Mouse (Mus musculus): ENCODE results near the gene H2afj. TPM values are rescaled to one million over a fixed set of nuclear protein-coding genes. Genes with fewer than 3 reads are reported as not detected.

Gene H2afj
- polyA plus RNA-seq (2012; fragmentation: generic; extraction: Trizol): 254 TPM

DNA sequence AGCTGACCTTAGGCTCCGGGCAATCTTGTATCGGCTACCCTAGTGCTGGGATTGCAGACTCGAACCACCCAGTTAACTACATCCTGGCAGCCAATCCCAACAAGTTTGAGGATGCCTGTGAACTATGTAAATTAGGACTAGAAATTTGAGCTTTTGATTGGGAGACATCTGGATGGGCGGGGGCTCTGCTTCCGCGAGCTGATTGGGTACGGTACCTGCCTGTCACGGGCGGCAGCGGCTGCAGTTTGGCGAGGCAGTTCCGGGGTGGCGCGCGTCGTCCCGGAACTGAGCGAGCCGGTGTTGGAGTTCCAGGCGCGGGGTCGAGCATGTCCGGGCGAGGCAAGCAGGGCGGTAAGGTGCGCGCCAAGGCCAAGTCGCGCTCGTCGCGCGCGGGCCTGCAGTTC is at the start of gene H2afj:
H2afj (plus strand) TSS at position 231 of the 404 bp plus-strand sequence.
- Histone ChIP-seq H3ac (ENCODE audit: control insufficient read depth, insufficient read length) (peak within 1 kb of the TSS; percentile 53), H3K36me3 (ENCODE audit: control insufficient read depth, insufficient read depth) (no peaks in the 10 kb centered on the region), H3K4me3 (peak within 1 kb of the TSS; percentile 72), H3K4me2 (ENCODE audit: low read depth) (peak within 1 kb of the TSS; percentile 82), H3K79me2 (ENCODE audit: control insufficient read depth, insufficient read depth) (peaks cover 18% of the 10 kb centered on the region), H3K27me3 (ENCODE audit: control insufficient read depth, insufficient read depth, insufficient read length) (no peaks in the 10 kb centered on the region)
- TF ChIP-seq SRF (IDR thresholded peaks at IDR 0.05; ENCODE audit: control insufficient read depth, insufficient read length, low read depth) (peak; percentile 75), MYOG (IDR thresholded peaks at IDR 0.05; ENCODE audit: control insufficient read depth in 1 of 3, insufficient read depth in 1 of 3, insufficient read length in 2 of 3, low read depth in 2 of 3) (no peak), POLR2A (IDR thresholded peaks at IDR 0.05; ENCODE audit: insufficient read length, low read depth) (peak; percentile 59), E2F4 (IDR thresholded peaks at IDR 0.05; ENCODE audit: insufficient read depth) (no peak), POLR2AphosphoS2 (IDR thresholded peaks at IDR 0.05; ENCODE audit: insufficient read length, low read depth) (peak; percentile 58), MAX (IDR thresholded peaks at IDR 0.05; ENCODE audit: low read depth) (no peak), TCF3 (IDR thresholded peaks at IDR 0.05; ENCODE audit: insufficient read length, low read depth) (no peak)

DNA sequence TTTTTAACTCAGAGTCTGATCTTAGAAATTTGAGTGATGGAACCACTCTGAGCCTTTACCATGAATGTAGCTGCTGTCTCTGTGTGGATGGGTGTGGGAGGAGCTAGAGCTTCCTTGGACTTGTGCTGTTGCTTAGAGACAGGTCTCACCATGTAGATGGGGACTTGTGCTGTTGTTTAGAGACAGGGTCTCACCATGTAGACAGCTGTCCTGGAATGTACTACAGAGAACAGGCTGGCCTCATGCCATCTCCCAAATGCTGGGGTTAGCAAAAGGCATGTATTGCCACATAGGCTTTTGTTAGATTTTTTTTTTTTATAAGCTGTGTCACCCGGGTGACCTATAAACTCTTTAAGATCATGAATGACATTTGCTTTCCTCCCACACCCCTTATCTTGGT is 44.1 kb upstream of the H2afj start:
- no peaks in the 10 kb centered on the region for H3K27me3 ChIP-seq (ENCODE audit: control insufficient read depth, insufficient read depth, insufficient read length)
- no peaks in the 10 kb centered on the region for H3K36me3 ChIP-seq (ENCODE audit: control insufficient read depth, insufficient read depth)
- no peak overlapping the region for H3ac ChIP-seq (ENCODE audit: control insufficient read depth, insufficient read length)
- no peaks in the 10 kb centered on the region for H3K79me2 ChIP-seq (ENCODE audit: control insufficient read depth, insufficient read depth)
- TF ChIP-seq TCF12 (IDR thresholded peaks at IDR 0.05; ENCODE audit: insufficient read depth, poor library complexity, severe bottlenecking) (no peak), POLR2A (IDR thresholded peaks at IDR 0.05; ENCODE audit: insufficient read length, low read depth) (no peak), E2F4 (IDR thresholded peaks at IDR 0.05; ENCODE audit: insufficient read depth) (no peak), CEBPB (IDR thresholded peaks at IDR 0.05; ENCODE audit: insufficient read depth, poor library complexity, severe bottlenecking) (no peak), MYOD1 (IDR thresholded peaks at IDR 0.05; ENCODE audit: control insufficient read depth in 1 of 3, insufficient read length in 2 of 3, low read depth in 2 of 3) (no peak), USF1 (IDR thresholded peaks at IDR 0.05; ENCODE audit: low read depth) (no peak), SRF (IDR thresholded peaks at IDR 0.05; ENCODE audit: control insufficient read depth, insufficient read length, low read depth) (no peak), POLR2AphosphoS2 (IDR thresholded peaks at IDR 0.05; ENCODE audit: insufficient read length, low read depth) (no peak), MYOG (IDR thresholded peaks at IDR 0.05; ENCODE audit: control insufficient read depth in 1 of 3, insufficient read depth in 1 of 3, insufficient read length in 2 of 3, low read depth in 2 of 3) (no peak), REST (IDR thresholded peaks at IDR 0.05; ENCODE audit: insufficient read depth, insufficient read length) (no peak), MAX (IDR thresholded peaks at IDR 0.05; ENCODE audit: low read depth) (no peak)
- no peak overlapping the region for H3K4me2 ChIP-seq (ENCODE audit: low read depth)
- no peak overlapping the region for H3K4me3 ChIP-seq

DNA sequence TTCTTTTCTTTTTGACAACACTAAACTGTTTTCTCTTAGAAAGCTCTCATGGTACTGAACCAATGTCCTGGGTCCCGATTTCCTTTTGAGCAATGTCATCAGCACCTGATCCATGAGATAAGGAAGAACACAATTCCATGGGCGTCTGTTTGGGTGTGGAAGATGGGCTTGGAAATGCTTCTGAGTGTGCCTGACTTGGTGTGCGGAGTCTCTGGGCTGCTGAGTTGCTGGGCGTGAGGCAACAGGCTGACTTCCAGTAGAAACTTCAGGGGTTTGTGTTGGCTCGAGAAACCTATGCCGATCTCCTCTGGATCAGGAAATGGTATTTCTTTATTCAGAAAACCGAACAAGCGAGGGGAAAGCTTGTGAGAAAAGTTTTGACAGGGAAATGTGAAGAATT is 38.9 kb upstream of the H2afj start:
- Histone ChIP-seq H3K79me2 (ENCODE audit: control insufficient read depth, insufficient read depth) (no peaks in the 10 kb centered on the region), H3K4me3 (no peak overlapping the region), H3K4me2 (ENCODE audit: low read depth) (no peak overlapping the region), H3ac (ENCODE audit: control insufficient read depth, insufficient read length) (no peak overlapping the region), H3K27me3 (ENCODE audit: control insufficient read depth, insufficient read depth, insufficient read length) (no peaks in the 10 kb centered on the region), H3K36me3 (ENCODE audit: control insufficient read depth, insufficient read depth) (no peaks in the 10 kb centered on the region)
- TF ChIP-seq CEBPB (IDR thresholded peaks at IDR 0.05; ENCODE audit: insufficient read depth, poor library complexity, severe bottlenecking): no peak
- no peak for TF ChIP-seq MYOD1 (IDR thresholded peaks at IDR 0.05; ENCODE audit: control insufficient read depth in 1 of 3, insufficient read length in 2 of 3, low read depth in 2 of 3)
- TF ChIP-seq REST (IDR thresholded peaks at IDR 0.05; ENCODE audit: insufficient read depth, insufficient read length): no peak
- TF ChIP-seq MAX (IDR thresholded peaks at IDR 0.05; ENCODE audit: low read depth): no peak
- no peak for TF ChIP-seq TCF12 (IDR thresholded peaks at IDR 0.05; ENCODE audit: insufficient read depth, poor library complexity, severe bottlenecking)
- no peak for TF ChIP-seq MYOG (IDR thresholded peaks at IDR 0.05; ENCODE audit: control insufficient read depth in 1 of 3, insufficient read depth in 1 of 3, insufficient read length in 2 of 3, low read depth in 2 of 3)
- TF ChIP-seq POLR2AphosphoS2 (IDR thresholded peaks at IDR 0.05; ENCODE audit: insufficient read length, low read depth): no peak
- TF ChIP-seq USF1 (IDR thresholded peaks at IDR 0.05; ENCODE audit: low read depth): no peak
- no peak for TF ChIP-seq TCF3 (IDR thresholded peaks at IDR 0.05; ENCODE audit: insufficient read length, low read depth)
- TF ChIP-seq SRF (IDR thresholded peaks at IDR 0.05; ENCODE audit: control insufficient read depth, insufficient read length, low read depth): no peak
- no peak for TF ChIP-seq POLR2A (IDR thresholded peaks at IDR 0.05; ENCODE audit: insufficient read length, low read depth)

DNA sequence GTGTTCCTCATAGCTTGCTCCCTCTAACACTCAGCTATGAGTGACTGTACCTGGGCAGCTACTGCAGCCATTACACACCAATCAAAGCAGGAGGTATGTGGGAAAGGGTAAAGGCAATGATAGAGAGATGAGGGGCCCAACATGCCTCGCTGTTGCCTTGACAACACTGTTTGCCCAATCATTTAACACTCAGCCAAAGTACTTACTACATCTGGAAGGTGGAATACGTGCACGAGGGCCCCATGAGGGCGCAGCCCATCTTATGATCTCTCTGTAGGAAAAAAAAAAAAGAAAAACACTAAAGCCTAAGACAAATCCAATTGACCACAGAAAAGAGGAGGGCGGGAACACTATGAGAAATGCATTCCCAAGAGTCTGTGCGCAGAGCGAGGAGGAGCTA is 38.2 kb upstream of the H2afj start:
- no peaks in the 10 kb centered on the region for H3K36me3 ChIP-seq (ENCODE audit: control insufficient read depth, insufficient read depth)
- H3K27me3 ChIP-seq (ENCODE audit: control insufficient read depth, insufficient read depth, insufficient read length): no peaks in the 10 kb centered on the region
- H3K4me2 ChIP-seq (ENCODE audit: low read depth): no peak overlapping the region
- no peak overlapping the region for H3ac ChIP-seq (ENCODE audit: control insufficient read depth, insufficient read length)
- H3K4me3 ChIP-seq: no peak overlapping the region
- H3K79me2 ChIP-seq (ENCODE audit: control insufficient read depth, insufficient read depth): no peaks in the 10 kb centered on the region
- no peak for TF ChIP-seq POLR2AphosphoS2 (IDR thresholded peaks at IDR 0.05; ENCODE audit: insufficient read length, low read depth)
- TF ChIP-seq MYOG (IDR thresholded peaks at IDR 0.05; ENCODE audit: control insufficient read depth in 1 of 3, insufficient read depth in 1 of 3, insufficient read length in 2 of 3, low read depth in 2 of 3): no peak
- TF ChIP-seq REST (IDR thresholded peaks at IDR 0.05; ENCODE audit: insufficient read depth, insufficient read length): no peak
- no peak for TF ChIP-seq SRF (IDR thresholded peaks at IDR 0.05; ENCODE audit: control insufficient read depth, insufficient read length, low read depth)
- no peak for TF ChIP-seq CEBPB (IDR thresholded peaks at IDR 0.05; ENCODE audit: insufficient read depth, poor library complexity, severe bottlenecking)
- no peak for TF ChIP-seq MYOD1 (IDR thresholded peaks at IDR 0.05; ENCODE audit: control insufficient read depth in 1 of 3, insufficient read length in 2 of 3, low read depth in 2 of 3)
- no peak for TF ChIP-seq POLR2A (IDR thresholded peaks at IDR 0.05; ENCODE audit: insufficient read length, low read depth)
- no peak for TF ChIP-seq TCF3 (IDR thresholded peaks at IDR 0.05; ENCODE audit: insufficient read length, low read depth)
- no peak for TF ChIP-seq TCF12 (IDR thresholded peaks at IDR 0.05; ENCODE audit: insufficient read depth, poor library complexity, severe bottlenecking)
- no peak for TF ChIP-seq E2F4 (IDR thresholded peaks at IDR 0.05; ENCODE audit: insufficient read depth)
- no peak for TF ChIP-seq MAX (IDR thresholded peaks at IDR 0.05; ENCODE audit: low read depth)
- no peak for TF ChIP-seq USF1 (IDR thresholded peaks at IDR 0.05; ENCODE audit: low read depth)

All from myocyte (in vitro differentiated cells).